Mouse (Mus musculus) heart, postnatal 0 days (tissue): ENCODE data around the gene 2610528A11Rik.
"Not testable (repeated sequence)": the region's sequence is repeated elsewhere in the genome, so short reads cannot be mapped to it uniquely, and the experiment has no call there.

ENCODE experiments used
- CTCF ChIP-seq: IDR thresholded peaks from 2 replicates; pipeline ENCODE4 v1.5.1; 2016; ENCODE audit warnings: antibody characterized with exemption, control low read depth, low read depth
- EP300 ChIP-seq: IDR thresholded peaks from 2 replicates; pipeline ENCODE4 v1.6.1; 2016; ENCODE audit warnings: antibody characterized with exemption, low read depth

- TF ChIP-seq CTCF, EP300: not testable (repeated sequence)
Measured at GRCm38 (mm10) chr14:37137596-37137995, 23.8 kb upstream of the 2610528A11Rik start.
